Mouse (Mus musculus): Measurements from ENCODE around the gene Ifitm3. TPM values are rescaled to one million over a fixed set of nuclear protein-coding genes. Genes with fewer than 3 reads are reported as not detected.

Ifitm3 gene
- total RNA-seq (2021), result 100 to 1,000 TPM; 104 to 117 TPM

DNA sequence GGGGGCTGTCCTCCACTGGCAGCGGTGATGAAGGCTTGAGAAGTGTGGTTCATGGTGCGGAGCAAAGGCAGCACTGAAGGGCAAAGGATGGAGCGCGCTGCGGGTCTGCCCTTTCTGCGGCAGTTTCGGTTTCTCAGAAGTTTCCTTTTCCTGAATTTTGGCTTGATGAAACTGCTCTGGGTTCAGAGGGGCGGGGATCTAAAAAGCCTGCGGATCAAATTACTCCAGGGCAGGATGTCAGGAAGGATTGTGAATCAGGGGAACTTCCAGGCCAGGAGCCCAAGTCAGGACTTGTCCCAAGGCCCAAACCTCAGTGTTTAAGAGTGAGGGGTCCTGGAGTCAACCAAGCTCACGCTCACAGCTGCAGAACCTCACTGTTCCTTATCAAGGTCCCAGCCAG is at the start of gene Ifitm3:
Gene Ifitm3, minus strand, starts transcription at position 178 of the 400 bp plus-strand sequence.
- peak; percentile 72 for DNase-seq
- intact Hi-C loops (cut with DNase I), result no loop called here

DNA sequence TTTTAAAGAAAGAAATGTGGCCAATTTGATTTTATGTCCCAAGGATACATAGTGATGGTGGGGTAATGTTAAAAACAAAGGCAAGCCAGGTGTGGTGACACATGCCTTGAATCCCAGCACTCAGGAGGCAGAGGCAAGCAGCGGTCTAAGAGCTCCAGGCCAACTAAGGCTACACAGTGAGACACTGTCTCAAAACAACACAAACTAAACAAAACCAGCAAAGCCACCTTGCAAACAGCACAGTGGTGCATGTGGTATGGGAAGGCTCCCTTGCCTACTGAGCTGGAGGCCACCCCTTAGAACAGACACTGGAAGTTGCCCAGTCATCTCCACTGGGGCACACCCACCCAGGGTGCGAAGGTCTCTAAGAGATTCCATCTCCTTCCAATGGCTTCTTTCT is 49.4 kb upstream of the Ifitm3 start:
- intact Hi-C loops (cut with DNase I), result no loop called here
- DNase-seq, result no peak

DNA sequence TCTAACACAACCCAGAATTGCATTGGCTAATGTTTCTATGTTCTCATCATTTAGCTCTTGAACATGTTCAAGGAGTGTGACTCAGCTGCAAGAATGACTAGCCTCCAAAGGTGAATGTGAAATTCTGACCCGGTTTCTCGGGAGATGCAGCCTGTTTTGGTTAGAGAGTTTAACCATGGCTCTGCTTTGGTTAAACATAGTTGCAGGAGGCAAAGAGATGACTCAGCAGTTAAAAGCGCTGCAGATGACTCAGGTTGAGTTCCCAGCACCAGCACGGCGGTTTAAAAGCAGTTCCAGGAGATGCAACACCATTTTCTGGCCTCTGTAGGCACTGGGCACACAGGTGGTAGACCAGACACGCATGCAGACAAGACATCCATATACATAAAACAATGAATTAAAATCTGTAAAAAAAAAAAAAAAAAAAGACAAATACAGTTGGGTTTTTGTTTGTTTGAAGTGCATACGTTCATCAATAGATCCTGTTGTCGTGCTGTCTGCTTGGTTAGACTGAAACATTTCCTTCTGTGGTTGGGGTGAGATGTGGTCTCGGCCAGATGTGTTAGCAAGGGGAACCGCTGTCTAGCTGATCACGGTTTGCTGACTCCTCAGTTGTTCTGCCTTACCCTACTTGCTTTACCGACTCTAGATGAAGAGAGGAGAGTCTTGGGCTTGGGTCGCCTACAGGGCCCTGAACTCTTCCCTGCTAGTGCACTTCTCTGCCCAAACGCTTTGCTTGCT is 48.2 kb upstream of the Ifitm3 start:
- DNase-seq, result no peak
- intact Hi-C loops (cut with DNase I), result no loop called here

DNA sequence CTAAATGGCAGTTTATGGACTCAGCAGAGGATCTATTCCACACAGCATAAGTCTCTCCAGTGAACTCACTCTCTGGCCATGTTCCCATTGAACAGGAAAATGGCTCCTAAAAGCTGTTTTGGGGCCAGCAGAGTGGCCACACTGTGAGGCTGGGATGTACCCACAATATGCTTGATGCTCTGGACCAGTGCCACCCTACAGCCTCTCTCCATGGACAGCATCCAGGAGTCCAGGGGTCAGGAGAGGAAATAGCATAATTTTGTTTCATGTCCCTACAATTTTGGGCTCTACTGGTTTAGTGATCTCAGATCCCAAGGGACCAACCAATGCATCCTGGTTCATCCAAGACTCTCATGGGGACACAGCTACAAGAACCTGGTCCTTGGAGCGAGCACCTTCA is 47.0 kb upstream of the Ifitm3 start:
- intact Hi-C loops (cut with DNase I), result no loop called here
- no peak for DNase-seq

DNA sequence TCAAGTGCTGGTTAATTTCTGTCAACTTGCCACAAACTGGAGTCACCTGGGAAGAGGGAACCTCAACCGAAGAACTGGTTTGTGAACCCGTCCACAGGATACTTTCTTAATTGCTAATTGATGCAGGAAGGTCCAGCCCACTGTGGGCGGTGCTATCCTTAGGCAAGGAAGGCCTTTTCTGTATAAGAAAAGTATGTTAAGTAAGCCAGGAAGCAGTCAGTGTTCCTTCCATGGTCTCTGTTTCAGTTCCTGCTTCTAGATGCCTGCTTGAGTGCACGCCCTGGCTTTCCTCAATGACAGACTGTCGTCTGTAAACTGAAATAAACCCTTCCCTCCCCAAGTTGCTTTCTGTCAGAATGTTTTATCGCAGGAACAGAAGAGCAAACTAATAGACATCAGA is 46.4 kb upstream of the Ifitm3 start:
- intact Hi-C loops (cut with DNase I), result no loop called here
- DNase-seq, result no peak

DNA sequence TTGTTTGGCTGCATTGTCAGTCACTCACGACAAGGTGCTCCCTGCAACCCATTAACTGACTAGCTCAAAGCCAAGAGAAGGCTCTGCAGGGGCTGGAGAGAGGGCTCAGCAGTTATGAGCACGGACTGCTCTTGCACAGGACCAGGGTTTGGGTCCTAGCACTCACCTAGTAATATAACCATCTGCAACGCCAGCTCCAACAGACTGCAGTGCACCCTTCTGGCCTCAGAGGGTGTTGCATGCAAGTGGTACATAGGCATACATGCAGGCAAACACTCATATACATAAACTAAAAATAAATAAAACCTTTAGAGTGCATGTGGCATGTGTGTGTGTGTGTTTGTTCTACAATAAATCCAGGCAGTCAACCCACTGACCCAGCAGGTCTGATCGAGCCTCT is 45.2 kb upstream of the Ifitm3 start:
- DNase-seq, result no peak
- intact Hi-C loops (cut with DNase I), result no loop called here

DNA sequence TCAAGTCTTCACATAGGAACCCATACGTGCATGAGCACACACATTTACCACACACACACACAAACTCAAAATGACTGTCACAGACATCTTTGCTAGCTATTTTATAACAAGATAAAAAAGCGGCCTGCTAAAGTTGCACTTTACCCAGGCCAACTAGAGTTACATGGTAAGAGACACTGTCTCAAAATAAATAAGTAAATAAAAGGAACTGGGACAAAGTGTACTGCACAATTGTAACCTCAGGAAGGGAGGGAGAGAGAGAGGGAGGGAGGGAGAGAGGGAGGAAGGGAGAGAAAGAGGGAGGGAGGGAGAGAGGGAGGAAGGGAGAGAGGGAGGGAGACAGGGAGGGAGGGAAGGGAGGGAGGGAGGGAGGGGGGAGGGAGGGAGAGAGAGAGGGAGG is 41.9 kb upstream of the Ifitm3 start:
- DNase-seq, result no peak
- intact Hi-C loops (cut with DNase I), result no loop called here

DNA sequence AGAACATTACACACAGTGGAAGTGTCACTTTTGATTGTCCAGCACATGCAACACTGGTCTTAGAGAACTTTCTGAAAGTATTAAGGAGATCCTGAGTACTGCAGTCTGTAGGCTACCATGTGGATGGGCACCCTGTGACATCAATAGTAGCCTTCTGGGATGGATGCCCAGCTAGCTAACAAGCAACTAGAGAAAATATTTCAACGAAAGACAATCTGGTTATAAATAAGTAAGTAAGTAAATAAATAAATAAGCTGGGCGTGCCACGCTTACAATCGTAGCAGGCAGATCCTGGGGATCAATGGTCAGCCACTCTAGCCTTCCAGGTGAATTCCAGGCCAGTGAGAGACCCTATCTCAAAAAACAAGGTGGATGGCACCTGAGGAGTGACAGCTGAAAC is 41.4 kb upstream of the Ifitm3 start:
- intact Hi-C loops (cut with DNase I), result no loop called here
- DNase-seq, result no peak

DNA sequence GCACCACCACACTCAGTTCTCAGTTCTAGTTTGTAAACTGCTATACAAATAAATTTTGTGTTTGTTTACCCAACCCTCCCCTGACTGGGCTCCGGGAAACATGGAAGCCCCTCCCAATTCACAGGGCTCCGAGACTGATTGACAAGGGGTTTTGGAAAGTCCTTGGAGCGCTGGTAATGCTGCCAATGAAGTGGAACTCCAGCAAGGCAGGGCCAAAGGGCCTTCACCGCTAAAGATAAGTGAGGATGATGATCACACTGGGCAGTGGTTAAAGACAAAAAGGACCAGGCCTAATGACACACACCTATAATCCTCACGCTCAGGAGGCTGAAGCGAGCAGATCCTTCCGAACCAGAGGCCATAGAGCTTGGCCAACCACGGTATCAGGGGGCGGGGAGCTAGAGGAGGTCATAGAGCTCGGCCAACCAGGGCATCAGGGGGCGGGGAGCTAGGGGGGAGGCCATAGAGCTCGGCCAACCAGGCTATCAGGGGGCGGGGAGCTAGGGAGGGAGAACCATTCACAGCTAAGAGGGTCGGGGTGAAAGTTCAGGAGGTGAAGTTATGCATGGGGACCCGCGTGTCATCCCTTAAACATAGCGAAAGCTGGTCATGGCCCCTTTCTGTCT is 40.6 kb upstream of the Ifitm3 start:
- intact Hi-C loops (cut with DNase I), result no loop called here
- no peak for DNase-seq

DNA sequence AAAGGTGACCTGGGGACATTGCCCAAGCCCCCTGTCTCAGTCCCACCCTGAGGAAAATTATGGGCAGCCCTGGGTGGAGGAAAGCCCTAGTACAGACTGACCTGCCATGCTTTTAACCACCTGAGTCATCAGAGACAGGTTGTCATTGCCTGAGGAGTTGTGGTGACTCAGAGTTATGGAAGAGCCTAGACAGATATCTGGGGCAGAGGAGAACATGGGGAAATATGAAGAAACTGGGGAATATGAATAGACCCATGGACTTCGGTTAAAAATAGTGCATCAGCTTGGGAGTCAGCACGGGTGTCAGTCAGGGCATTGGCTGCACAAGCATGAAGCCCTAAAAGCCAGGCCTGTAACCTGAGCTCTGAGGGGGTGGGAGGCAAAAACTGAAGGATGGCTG is 38.8 kb upstream of the Ifitm3 start:
- intact Hi-C loops (cut with DNase I), result loop anchor here (2.0 kb wide), 1 partner anchor 205 kb away; the partner anchor contains the start of gene Scgb1c1
- DNase-seq, result no peak

DNA sequence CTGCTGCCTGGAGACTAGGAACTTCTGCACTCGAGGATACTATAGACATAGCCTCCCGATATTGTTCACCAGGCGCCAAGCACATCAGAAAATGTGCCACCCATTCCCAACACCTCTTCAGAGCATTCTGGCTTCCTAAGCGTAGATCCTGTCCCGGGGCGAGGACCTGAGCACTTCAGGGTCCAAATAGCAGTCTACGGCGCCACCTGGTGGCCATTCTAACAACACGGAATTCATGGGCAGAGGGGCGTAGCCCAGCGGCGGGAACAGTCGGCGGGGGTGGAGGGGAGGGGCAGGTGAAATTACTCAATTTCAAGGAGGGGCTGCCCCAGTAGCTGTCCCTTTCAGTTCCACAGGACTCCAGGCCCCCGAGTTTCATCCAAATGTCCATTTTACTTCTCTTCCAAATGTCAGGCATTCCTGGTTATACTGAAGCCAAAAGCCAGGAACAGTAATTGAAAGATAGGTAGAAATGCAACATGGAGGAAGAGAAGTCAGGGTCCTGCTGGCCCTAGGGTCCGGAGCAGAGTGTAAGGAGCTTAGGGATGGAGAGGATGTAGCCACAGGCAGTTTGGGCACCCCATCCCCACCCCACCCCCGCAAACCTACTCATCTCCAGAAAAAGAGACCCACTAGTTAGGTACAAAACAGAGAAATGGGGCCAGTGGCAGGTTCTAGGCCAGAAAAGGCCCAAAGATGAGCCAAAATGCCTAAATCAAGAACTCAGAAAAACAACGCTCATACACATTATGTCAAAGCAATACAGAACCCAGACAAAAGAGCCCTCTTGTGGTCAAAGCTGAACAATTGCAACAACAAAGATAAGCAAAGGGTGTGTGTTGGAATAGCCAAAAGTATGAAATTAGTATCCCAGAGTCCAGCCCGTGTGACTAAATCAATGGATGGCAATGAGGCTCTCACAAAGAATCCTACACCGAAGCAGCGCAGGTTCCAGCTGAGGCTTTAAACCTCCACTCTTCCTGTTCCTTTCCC is 38.0 kb upstream of the Ifitm3 start:
- intact Hi-C loops (cut with DNase I), result loop anchor here (1.0 to 2.0 kb wide), 5 partner anchors 39 to 204 kb away; partner anchors contain the start of gene Scgb1c1
- peak; percentile 94 to 96 for DNase-seq

DNA sequence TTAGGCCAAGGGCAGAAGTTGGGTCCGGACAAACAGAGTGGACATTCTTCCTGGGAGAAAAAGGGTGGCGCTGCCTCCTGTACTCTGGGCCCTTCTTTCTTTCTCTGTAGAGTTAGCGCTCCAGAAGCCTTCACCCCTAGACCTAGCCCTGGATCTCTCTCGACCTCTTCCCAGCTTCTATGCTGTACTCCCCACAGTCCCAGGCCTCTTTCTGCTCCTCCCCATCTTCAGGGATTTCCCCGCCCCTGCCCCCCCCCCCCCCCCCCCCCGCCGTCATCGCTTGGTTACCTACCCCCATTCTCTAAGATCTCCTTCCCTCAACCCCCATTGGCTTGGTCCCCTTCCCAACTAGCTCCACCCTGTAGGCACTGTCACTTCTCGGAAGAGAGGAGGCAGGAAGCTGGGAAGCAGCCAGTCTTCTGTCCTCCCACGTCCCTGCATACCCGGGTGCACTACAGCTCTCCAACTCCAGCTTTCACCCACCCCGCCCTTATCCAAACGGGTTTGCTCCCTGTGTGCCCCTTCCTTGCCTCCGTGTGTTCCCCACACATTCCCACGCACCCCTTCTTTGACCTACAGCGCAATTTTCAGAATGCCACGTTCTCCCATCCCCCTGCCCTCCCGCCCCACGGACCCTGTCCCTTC is 37.1 kb upstream of the Ifitm3 start:
- peak; percentile 89 to 90 for DNase-seq

DNA sequence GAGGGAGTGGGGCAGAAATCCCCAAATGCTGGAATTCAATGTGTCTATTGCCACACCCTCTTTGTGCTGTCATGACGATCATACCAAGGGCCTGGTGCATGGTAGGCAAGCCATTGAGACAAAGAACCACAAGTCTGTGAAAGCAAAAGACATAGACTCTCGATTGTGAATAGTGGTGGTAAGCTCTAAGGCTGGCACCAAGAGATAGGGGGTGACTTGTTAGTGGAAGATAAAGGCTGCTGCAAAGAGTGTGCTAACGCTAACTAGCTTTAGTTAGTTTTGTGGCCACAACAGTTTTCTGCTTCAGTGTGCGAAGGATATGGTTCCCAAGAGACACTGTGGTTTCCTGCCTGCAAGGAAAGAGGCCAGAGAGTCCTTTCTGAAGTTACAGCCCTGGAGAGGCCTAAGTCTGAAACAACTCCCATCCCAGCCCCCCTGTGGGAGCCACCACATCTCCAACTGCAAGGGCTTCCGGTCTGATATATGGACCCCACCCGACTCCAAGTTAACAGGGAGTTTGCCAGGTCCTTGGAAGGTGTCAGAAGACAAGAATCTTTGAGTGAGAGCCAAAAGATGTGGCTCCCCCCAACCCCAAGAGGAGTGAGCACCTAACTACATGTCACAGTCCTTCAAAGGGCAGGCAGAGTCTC is 36.5 kb upstream of the Ifitm3 start:
- intact Hi-C loops (cut with DNase I), result no loop called here
- peak; percentile 53 to 67 for DNase-seq

More for the DNA sequence above, 37.1 kb upstream of the Ifitm3 start:
- intact Hi-C loops (cut with DNase I), result loop anchor here (1.0 to 2.0 kb wide), 5 partner anchors 38 to 203 kb away; partner anchors contain the start of gene Scgb1c1

DNA sequence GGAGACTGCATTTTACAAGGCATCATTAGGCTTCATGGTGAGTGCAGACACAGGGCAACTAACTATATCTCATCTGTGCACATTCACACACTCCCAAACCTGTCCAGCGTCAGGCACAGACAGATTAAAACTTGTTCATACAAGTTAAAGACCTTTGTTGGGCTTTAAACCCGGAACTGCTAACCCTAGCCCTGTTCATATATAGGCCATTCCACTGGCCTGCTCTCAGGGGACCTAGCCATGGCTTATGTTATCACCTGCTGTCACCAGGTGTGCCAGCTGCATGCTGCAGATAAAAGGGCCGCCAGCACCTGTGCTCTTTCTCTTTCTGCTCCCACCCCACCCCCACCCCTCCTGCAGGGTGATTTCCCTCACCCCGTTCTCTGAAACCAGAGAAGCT is 32.0 kb upstream of the Ifitm3 start:
- intact Hi-C loops (cut with DNase I), result no loop called here

DNA sequence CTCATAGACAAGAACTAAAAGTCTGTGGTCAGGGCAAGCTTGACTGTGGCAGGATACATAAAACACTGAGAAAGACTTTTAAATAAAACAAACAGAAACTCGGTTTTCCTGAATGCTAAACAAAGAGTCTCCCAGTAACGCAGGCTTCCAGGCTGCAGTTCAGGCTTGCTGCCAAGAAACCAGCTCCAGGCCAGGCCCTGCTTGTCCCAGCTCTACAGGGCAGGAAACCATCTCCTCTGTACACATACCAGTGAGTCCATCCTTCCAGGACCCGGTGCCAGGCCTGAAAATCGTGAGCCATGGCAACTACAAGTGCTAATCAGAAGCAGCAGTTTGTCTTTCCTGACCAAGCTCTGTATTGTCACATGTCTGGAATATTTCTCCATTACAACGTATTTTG is 31.1 kb upstream of the Ifitm3 start:
- intact Hi-C loops (cut with DNase I), result no loop called here
- peak; percentile 88 to 89 for DNase-seq

More for the DNA sequence above, 32.0 kb upstream of the Ifitm3 start:
- DNase-seq, result no peak

DNA sequence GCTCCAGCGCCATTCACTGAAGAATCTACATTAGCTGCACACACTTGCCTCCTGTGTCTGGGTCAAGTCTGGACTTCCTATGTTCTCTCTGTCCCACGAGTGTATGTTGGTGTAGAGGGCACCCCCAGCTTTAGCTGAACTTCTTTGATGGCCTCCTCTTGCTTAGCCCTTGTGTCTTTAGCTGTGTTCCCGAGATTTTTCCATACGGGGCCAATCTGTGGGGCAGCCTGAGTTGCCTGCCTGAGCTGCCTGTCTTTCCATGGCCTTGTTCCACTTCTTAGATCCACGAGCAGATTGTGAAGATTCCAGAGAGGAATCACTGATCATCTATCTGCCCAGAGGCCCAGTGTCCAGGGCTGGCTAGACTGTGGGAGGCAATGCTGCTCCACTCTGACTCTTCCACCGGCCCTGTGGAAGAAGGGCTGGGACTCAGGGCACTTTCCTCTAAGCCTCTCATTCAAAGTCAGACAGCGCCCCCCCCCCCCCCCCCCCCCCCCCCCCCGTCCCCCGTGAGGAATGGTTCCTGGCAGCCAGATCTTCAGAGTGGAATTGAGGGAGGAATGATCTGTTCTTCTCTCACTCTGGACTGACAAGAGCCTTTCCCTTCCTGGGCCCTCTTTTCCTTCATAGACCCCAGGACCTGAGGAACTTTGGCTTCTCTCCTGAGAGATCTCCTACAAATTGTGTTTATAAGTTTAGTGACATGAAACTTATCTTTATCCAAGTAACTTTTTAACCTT is 30.5 kb upstream of the Ifitm3 start:
- intact Hi-C loops (cut with DNase I), result no loop called here
- peak; percentile 16 to 20 for DNase-seq

DNA sequence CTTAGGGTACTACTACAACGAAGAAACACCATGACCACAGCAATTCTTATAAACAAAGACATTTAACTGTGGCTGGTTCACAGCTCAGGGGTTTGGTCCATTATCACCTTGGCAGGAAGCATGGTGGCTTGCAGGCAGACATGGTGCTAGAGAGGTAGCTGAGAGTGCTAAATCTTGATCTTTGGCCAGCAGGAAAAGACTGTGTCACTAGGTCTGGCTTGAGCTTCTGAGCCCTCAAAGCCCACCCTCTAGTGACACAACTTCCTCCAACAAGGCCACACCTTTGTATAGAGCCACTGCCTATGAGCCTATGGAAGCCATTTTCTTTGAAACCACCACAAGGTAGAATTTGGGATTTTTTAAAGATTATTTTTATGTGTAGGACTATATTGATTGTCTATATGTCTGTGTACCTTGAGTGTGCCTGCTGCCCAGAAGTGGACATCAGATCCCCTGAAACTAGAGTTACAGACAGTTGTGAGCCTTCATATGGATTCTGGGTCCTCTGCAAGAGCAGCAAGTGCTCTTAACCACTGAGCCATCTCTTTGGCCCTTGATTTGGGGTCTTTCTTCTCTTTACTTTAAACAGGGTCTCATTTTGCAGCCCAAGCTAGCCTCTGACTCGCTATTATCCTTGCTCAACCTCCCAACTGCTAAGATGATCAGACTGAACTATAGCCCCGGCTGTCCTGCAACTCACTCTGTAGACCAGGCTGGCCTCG is 29.0 kb upstream of the Ifitm3 start:
- intact Hi-C loops (cut with DNase I), result no loop called here
- DNase-seq, result no peak
